Mouse (Mus musculus) heart, adult 11 months (tissue): ENCODE measurements at regions not wholly inside any gene's neighbourhood (a gene's known extent, or its start where the extent isn't known, plus 50 kb on each side); places are given as distances from the start of the nearest gene placed in this dataset.

Source experiments
- DNase-seq: peaks from one replicate; pipeline ENCODE4 v3.0.0; 2022

DNA sequence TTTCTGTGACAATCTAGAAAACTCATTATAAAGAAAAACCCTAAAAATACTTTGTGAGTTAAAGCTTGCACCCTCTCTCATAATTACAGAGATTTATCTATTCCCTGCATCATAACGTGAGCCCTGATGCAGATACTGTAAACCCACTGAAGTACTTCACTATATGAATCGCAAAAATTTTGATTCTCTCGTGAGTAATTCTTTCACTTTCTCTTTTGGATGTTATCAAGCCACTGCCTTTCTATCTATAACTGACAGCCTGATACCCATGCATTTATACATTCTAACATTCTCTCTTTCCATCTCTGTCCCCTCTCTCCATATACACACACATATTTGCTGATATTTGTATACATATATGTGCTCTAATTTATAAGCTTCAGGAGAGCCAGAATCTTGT lies 264.1 kb upstream of the Gm765 start:
- DNase-seq = no peak

DNA sequence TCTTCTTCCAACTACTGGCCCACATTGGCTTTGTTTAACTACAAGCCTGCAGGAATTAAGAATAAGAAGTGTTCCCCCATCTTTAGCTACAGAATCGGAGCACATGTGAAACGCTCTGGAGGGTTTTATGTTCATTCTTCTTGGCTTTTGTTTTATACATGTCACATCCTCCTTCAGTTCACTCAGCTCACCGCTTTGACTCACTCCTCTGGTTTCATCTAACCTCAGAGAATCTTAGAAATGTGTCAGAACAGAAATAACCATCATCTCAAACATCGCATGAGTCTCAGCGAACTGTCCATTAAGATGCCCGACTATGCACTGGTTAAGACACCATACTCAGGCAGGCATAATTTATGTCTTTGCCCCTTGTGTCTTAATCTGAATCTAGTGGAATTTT lies 255.1 kb upstream of the Gm765 start:
- no peak for DNase-seq

DNA sequence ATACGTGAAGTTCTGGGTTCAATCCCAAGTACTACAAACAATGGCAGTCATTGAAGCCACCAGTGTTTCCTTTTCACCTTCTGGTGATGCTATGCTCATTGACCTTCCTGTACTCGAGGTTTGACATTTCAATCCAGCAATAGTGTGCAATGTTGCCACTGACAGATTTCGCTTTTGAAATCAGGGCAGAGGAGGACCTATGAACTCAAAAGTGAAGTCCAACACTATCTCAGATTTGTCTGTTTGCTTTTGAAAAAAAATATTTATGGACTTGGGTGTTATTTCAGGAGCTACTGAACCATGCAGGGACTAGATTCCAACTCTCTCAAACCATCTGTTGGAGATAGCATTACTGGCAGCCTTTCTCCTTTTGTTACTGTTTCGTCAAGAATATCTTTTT lies 248.4 kb upstream of the Gm765 start:
- DNase-seq = no peak

DNA sequence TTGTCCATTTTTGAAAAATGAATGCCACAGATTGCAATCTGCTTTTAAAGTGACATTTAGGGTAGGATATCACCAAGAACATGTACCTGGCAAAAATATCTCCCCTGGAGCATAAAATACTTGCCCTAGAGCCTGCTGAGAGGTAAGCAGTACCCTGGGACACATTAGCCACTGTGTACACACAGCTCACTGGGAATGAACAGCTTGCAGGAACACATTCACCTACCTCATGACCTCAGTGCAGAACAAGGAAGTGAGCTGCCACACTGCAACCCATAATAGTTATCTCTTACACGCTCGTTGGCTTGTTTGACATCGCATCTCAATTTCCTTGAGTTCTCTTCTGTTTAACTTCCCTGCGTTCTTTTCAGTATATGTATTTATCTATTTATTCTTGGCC lies 246.4 kb upstream of the Gm765 start:
- no peak for DNase-seq

DNA sequence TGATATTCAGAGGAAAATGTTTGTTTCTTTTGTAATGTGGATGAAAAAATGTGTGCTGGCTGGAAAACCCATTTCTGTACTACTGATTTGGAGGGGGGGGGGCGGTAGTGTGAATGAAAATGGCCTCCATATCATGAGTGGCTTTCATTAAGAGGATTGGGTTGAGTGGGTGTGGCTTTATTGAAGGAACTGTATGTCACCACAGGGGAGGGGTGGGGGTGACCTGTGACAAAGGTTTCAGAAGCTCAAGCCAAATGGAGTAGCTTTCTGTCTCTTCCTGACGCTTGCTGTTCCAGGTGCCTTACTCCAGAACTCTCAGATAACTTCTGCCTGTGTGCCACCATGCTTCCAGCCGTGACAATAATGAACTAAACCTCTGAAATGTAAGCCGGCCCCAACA lies 242.0 kb upstream of the Gm765 start:
- DNase-seq = no peak

DNA sequence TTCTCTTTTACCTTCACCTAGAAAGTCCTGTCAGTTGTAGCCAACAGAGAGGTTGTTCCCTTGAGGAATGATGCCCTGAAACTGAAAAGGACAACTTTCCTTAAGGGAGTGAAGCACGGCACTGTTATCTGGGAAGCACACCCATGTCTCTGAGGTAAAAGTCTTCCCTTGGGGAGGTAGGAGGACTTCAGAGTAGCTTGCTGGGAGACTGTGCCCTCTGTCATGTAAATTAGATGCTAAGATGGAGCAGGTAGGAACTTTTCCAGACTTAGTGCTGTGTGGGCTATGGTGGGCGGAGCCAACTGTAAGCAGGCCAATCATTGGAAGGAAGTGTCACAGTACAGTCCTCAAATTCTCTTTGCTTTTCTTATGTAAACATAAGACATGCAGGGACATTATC lies 240.3 kb upstream of the Gm765 start:
- no peak for DNase-seq

DNA sequence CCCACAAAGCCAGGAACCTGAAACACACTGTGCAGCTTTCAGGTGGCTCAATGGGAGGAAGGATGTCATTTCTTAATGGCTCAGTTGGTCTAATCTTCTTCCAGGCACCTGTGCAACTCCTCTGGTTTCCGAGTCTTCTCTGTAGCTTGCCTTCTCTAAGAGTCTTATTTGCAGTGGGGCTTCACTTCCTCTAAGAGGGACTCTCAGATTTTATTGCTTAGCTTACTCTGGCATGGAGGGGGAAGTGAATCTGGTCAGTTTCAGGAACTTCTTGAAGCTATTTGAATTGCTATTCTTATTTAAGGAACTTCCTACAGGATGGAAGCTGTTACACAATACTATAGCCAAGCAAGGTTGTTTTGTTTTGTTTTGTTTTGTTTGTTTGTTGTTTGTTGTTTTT lies 232.7 kb upstream of the Gm765 start:
- DNase-seq = no peak

DNA sequence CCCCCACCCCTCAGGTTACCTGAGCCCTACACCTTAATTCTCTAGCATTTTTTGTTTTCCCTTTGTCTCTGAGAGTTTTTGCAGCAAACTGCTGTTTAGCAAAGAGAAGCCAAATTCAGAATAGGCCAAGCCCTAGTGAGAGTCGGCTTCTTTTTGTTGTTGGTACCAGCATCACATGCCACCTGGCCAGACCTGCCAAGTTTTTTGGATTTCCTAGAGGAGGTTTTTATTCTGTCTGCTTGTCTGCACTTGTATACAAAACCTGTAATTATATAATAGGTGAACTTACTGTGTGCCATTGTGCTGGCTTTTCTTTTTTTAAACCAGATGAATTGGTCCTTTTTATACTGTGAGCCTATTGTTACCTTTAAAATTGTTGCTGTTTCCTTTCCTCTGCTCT lies 213.1 kb upstream of the Gm765 start:
- DNase-seq = no peak

DNA sequence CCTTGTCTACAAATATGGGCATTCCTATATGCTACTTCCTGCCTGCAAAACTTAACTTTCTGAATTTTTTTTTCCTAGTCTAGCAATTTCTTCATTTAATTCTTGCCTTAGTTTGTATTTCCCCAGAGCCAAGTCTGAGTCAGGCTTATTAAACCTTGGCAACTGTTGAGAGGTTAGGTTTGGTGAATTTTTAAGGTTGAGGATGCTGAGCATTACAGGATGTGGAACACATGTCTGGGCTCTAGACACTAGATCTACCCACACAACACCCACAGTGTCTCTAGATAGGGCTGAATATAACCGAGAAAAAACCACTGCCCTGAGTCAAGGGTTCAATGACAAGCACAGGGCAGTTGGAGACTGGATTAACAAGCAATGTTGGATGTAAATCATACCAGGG lies 211.4 kb upstream of the Gm765 start:
- DNase-seq = no peak

DNA sequence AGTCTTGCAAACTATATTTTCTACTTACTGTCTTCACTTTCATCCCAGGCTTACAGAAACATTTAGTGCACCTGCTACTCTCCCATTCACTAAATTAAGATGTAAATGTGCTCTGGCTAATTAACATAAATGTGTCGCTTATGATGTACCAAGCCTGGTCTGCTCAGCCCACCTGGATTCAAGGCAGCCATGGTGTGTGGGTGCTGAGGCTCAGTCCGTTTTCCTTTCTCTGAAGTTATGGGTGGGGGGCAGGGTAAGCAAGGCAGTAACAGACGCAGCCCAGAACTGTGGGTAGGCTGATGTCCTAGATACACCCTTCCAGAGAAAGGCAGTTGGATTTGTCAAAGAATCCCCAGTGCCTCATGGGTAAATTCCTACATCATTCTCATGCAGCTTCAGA lies 209.2 kb upstream of the Gm765 start:
- no peak for DNase-seq

DNA sequence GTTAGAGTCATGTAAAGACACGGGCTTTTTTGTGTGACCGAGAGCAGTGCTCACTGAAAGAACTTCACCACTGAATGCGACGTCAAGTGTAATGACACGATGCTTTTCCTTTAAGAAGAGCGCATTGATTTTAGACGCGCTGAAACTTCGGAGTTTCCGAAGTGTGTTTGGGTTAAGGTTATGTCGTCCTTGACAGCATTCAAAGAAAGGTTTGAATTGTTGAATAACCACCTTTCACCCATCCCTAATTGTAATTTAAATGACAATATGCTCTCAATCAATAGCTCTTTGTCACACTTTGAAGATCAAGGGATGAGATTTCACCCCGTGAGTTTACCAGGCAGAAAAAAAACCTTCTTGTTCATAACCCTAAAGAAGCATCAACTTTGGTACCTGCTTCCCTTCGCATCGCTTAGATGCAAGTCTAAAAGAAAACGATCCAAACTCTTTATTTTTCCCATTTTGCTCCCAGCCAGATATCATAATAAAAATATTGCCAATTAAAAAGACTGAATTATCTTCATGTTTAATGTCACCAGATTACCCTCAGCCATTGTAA lies 184.4 kb upstream of the Gm765 start:
- no peak for DNase-seq

DNA sequence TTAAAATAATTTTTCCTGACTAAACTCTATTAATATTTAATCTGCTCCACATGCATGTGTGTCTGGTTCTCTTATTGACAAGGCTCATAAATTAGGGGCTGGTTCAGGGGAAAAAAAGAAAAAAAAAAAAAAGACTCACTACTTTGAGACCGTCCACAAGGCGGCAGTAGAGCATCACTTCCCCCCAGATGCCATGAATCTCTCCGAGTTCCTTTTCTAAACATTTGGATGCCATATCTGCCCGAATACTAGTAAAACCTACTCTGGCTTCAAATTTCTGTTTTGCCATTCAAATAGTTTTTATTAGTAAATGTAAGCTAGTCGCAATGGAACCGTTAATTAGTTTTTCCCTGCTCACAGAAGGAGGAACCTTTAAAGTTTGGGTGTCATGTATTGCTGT lies 182.7 kb upstream of the Gm765 start:
- no peak for DNase-seq

DNA sequence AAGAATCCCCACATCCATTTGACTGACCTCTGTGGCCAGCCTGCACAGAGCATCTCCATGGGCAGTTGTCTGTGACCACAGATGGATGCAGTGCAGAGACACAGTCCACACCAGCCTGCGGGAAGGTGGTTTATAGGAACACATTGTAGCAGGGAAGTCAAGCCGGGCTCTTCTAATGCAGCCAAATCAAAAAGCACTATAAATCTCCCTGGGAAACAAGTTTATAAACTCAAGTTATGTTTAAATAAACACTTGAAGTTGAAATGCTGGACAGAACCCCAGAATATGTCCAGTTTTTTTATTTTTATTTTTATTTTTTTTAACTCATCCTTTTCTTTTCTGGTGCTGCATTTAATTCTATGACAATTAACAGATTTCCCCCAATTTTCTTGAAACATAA lies 182.1 kb upstream of the Gm765 start:
- DNase-seq = no peak

DNA sequence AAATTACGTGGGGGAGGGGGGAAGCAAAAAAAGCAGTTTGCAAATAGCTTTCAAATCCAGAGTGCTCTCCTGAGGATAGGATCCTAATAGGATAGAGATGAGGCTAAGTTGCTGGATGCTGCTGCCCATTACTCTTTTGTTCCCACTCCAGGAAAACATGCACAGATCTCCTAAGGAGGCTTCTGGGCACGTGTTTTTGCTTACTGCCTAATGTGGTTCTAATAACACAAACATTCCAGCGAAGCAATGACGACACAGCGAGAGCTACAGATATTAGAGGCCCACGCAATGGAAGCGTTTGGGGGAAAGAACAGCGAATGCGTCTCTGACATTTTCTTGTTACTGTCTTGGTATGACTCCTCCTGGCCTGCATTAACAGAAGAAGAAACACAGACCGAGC lies 179.0 kb upstream of the Gm765 start:
- no peak for DNase-seq

DNA sequence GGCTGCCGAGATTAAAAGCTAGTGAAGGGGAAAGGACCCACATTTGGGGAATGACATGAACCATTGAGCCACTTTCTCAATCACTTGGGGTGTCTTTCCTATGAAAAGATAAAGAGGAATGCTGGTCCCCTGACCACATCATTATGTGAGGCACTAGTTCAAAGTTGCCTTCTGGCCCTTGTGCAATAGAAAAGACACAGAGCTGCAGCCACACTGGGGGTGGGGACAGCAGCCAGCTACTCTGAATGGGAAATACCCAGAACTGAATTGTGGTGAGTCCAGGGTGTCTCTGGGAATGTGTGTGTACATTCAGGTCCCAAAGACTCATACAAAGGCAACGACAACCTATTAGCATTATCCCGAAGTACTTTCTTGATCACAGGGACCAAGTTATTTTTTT lies 172.3 kb upstream of the Gm765 start:
- no peak for DNase-seq

DNA sequence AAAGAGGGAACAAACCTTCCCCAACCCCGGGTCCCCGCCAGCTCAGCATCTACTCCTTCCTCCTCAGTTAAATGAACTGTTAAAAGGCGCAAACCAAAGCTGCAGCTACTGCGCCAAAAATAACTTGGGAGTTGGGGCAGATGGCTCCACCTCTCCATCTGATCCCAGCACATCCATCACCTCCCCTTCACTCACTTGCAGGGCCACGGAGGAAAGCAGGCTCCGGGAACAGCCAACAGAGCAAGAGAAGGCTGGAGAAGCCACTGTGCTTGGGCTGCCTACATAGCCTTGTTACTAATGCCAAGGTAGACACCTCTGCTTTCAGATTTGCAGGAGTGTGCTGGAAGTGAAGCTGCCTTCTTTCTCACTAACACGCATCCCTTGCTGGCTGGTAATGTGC lies 171.8 kb upstream of the Gm765 start:
- no peak for DNase-seq

DNA sequence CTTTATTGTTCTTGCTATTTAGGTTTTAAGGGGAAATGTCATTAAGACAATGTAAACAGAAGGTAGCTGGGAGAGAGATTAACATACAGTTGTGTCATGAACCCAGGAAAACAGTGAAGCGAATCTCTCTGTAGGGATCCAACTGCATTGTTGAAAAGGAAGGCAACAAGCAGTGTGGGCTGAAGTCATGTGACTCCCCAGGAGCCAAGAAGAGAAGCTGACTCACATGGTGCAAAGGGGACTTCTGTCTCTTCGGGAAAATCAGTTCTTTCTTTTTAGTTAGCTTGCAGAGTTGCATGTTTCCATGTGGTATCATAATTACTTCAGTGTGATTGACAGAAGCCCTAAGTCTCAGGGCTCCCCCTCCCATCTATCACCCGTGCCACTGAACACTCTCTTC lies 170.7 kb upstream of the Gm765 start:
- no peak for DNase-seq

DNA sequence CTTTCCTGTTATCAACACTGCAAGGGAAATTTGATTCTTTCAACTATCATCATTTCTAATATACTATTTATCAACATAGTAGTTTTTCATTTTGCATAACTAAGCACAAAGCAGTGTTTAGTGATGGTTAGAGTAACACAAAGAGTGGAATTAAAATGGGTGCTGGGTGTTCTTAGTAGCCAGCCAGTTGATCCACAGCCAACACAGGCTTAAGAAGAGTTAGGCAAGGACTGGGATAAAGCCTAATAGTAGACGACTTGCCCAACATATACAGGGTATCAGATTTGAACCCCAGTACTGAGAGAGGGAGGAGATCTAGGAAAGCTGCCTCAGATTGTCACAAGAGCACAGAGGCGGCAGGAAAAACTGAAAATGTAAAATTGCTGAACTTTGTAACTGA lies 160.2 kb upstream of the Gm765 start:
- DNase-seq = no peak

DNA sequence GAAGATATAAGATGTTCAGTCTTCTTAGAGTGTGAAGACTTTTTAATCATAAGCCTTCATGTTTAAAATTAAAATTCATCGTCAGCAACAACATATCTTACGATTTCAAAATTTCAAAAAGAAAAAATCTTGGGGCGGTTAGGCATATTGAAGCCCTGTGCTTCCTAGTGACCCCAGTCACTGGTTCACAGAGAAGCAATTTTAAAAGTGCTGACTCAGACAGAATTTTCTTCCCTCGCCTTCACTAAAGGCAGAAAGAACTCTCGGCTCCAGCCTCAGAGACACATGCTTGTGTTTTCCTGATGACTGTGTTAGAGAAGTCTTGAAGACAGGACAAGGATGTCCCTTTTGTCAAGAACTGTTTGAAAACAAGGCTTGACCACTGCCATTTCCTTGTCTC lies 157.2 kb upstream of the Gm765 start:
- DNase-seq = no peak

DNA sequence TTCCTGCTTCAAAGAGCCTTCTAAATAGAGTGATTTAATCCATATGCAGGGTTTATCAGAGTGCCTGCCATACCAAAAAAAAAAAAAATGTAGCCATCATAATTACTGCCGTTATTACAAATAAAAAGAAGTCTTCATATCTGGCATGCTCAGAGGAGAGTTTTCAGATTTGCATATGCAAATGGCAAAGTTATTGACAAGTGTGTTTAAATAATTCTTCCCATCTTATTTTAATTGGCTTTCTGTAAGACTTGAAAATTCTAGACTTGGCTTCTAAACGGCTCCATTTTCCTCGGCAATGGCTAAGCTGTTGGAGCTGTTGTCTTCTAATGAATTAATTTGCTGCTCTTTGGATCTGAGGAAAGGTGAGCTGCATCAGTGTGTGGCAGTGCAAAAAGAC lies 144.1 kb upstream of the Gm765 start:
- DNase-seq = no peak

DNA sequence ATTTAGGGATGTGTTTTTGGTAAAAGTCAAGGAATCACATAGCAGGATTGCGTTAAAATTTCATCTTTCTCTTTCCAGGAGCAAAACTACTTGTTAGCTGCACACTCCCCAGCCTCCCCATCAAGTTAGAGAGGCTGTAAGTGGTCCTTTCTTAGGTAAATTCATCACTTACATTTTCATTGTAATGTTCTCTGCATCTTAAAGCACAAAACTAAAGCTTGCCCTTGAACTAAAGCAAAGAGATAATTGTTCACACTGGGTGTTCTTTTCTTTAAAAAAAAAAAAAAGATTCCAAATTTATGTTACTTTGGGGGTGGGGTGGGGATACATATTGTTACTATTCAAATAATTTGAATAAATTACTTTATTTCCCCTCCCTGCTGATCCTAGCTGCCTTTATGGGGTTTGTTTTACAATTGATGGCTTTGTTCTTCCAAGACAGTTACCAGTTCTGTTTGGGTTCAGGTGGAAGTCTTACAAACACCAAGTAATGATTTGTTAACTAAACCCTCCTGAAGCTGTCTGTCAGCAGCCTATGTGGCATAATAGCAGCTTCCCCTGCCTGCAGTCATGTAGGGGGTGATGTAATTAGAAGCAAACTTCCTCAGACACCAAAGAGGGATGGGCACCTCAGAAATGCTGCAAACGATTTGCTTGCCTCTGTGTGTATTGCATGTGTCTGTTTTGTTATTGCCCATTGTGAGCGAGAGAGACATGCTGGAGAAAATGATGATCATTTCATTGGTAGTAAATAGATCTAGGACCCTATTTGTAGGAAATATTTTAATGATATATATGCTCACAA lies 141.0 kb upstream of the Gm765 start:
- no peak for DNase-seq

DNA sequence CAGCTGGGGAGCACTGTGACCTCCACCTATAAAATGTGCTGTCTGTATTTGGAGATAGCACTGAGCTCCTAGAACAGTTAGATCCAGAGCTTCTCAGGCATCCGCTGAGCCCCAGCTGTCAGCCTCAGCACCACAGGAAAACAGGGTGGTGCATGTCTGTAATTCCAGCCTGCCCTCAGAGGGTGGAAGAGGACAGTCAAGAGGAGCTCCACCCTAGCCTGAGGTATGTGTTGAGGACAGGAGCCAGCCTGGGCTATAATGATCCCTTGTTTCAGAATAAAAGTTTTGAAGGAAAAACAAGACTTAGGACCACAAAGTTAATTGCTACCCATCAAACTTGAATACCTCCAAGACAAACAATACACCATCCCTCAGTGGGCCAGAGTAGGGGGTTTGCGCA lies 139.8 kb upstream of the Gm765 start:
- no peak for DNase-seq

DNA sequence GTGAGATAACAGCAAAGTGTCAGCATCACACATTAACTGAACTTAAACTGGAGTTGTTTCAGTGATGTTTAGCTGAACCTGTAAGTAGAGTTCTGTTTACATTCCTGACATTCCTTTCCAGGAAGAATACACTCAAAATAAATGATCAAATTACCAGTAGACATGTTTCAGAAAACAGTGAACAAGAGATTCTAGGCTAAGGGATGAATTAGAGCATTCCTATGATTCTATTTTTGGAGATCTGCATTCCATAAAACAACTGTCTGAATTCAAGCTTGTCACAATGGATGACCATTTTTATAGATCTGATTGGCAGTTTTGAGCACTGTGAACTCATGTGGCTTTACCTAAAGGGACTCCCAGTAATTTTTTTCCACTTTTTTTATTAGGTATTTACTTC lies 125.0 kb upstream of the Gm765 start:
- DNase-seq = no peak

DNA sequence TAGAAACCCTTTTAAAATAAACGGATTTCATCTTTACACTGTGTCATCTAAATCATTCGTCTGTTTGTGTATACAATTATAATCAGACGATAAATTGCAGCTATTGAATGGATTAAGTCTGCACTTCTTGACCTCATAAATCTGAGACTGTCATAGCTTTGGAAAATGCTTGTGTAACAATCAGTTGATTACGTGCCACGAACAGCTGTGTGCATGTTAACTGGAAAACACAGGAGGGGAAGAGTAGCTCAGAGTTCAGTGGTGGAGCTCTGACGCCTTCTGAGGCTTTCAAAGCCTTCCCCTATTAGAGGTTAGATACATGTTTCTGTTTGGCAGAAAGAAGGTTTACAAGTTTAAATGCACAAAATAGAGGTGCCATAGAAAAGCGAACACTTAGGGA lies 109.7 kb upstream of the Gm765 start:
- DNase-seq = no peak

DNA sequence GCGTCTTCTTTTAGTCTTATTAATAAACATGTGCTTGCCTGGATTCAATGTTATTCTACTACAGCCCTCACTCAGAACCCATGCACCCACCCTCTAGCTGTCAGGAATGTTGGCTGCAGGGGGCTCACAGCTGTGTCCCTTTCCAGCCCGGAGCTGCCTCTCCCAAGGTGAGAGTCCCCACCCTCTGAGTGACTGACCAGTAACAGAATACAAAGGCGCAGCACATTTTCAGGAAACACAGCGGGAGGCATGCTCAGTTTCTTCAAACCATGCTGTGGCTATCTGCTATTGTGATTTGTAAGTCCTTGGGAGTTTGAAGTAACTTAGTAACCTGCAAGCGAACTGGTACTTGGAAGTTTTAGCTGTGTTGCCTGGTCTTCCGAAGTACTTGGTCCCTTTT lies 93.1 kb upstream of the Gm765 start:
- DNase-seq = no peak
